In the genomic region with DNA sequence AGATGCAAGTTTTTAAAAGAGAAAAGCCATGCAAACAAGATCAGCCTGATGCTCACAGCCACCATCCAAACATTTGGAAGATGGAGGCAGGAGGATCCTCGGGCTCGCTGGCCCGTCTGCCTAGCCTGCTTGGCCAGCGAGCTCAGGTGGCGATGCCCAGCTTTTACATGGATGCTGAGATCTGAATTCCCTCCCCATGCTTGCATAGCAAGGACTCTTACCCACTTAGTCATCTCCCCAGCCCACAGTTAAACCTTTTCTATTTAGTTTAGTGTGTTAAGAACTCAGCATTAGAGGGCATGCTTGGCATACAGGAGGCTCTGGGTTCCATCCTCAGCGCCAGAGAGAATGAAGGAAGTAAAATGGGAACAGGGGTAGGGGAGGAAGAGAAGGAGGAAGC, we compare ENCODE assay signal across 36 mouse cellular contexts. TPM values are rescaled to one million over a fixed set of nuclear protein-coding genes. Genes with fewer than 3 reads are reported as not detected.
"Had no signal": no experiment of that assay in that cellular context is flagged by ENCODE, and none has a peak within 500 bp of the region (broad histone marks: within the 10 kb centered on the region; RNA-seq: fewer than 3 reads in every experiment).

No protein-coding gene starts in this region.

- H3K27me3 ChIP-seq: hindbrain, embryonic 12.5 days; hindbrain, embryonic 15.5 days; kidney, embryonic 15.5 days; liver, embryonic 15.5 days had no signal

- ATAC-seq: hindbrain, postnatal 0 days; intestine, embryonic 16.5 days had no signal

- H3K4me3 ChIP-seq: heart, embryonic 10.5 days; heart, embryonic 12.5 days; hindbrain, embryonic 10.5 days; hindbrain, embryonic 12.5 days; hindbrain, embryonic 15.5 days; kidney, embryonic 15.5 days; limb, embryonic 12.5 days; liver, embryonic 13.5 days; liver, embryonic 15.5 days had no signal

- H3K4me2 ChIP-seq: heart, embryonic 12.5 days; hindbrain, embryonic 12.5 days; hindbrain, embryonic 15.5 days; kidney, embryonic 15.5 days; limb, embryonic 12.5 days; liver, embryonic 11.5 days; liver, embryonic 13.5 days; liver, embryonic 15.5 days had no signal

- H3K9me3 ChIP-seq: heart, embryonic 10.5 days; heart, embryonic 12.5 days; hindbrain, embryonic 10.5 days; hindbrain, embryonic 12.5 days; hindbrain, embryonic 15.5 days; kidney, embryonic 15.5 days; limb, embryonic 12.5 days; liver, embryonic 13.5 days; liver, embryonic 15.5 days had no signal

- H3K27ac ChIP-seq: heart, embryonic 10.5 days; hindbrain, embryonic 10.5 days; hindbrain, embryonic 12.5 days; hindbrain, embryonic 15.5 days; hindbrain, postnatal 0 days; kidney, embryonic 15.5 days; kidney, postnatal 0 days; limb, embryonic 12.5 days; liver, embryonic 13.5 days; liver, embryonic 15.5 days had no signal

- H3K9ac ChIP-seq: heart, embryonic 12.5 days; hindbrain, embryonic 12.5 days; hindbrain, embryonic 15.5 days; kidney, embryonic 15.5 days; limb, embryonic 12.5 days; liver, embryonic 13.5 days; liver, embryonic 15.5 days had no signal

- DNase-seq: gastrocnemius, postnatal 10 days; gastrocnemius, postnatal 25 days; heart, adult 18-20 months; heart, postnatal 10 days; heart, postnatal 4 days; kidney, adult 11 months; kidney, adult 2 months; kidney, adult 9 months; kidney, postnatal 14 days; kidney, postnatal 36 days; layer of hippocampus, adult 9-11 months; layer of hippocampus, postnatal 36 days; left cerebral cortex, postnatal 4 days; liver; liver, embryonic 13.5 days had no signal

- H3K36me3 ChIP-seq: heart, embryonic 10.5 days; heart, embryonic 12.5 days; hindbrain, embryonic 10.5 days; hindbrain, embryonic 12.5 days; hindbrain, embryonic 15.5 days; kidney, embryonic 15.5 days; limb, embryonic 12.5 days; liver, embryonic 13.5 days; liver, embryonic 15.5 days had no signal

- H3K4me1 ChIP-seq: hindbrain, embryonic 12.5 days; hindbrain, embryonic 15.5 days; kidney, embryonic 15.5 days; limb, embryonic 12.5 days; liver, embryonic 13.5 days had no signal

RNA-seq across cellular contexts. Expression of a gene that starts 12.9 kb away (rescaled TPM):
- total RNA-seq: gastrocnemius, adult 18-20 months; gastrocnemius, postnatal 25 days; granulocyte monocyte progenitor cell, adult 5-6 weeks; heart, adult 18-20 months; heart, postnatal 10 days; heart, postnatal 25 days; heart, postnatal 4 days; hindbrain, postnatal 0 days; layer of hippocampus, adult 18-20 months; layer of hippocampus, adult 8-10 months; layer of hippocampus, postnatal 14 days; layer of hippocampus, postnatal 36 days; left cerebral cortex, postnatal 4 days had no signal
- polyA plus RNA-seq: heart, embryonic 10.5 days; heart, embryonic 12.5 days; heart, embryonic 14.5 days; hindbrain, embryonic 10.5 days; hindbrain, embryonic 12.5 days; hindbrain, embryonic 15.5 days; hindbrain, postnatal 0 days; intestine, embryonic 14.5 days; kidney, embryonic 15.5 days; kidney, postnatal 0 days; limb, embryonic 12.5 days; limb, embryonic 14.5 days; liver, embryonic 11.5 days; liver, embryonic 13.5 days had no signal

RNA-seq across cellular contexts. Expression of a gene that starts 42.6 kb away (rescaled TPM):
- total RNA-seq: granulocyte monocyte progenitor cell, adult 5-6 weeks had no signal
